Mouse (Mus musculus) heart, embryonic 14.5 days (tissue): ENCODE results near the gene Ubiad1. TPM values are rescaled to one million over a fixed set of nuclear protein-coding genes. Genes with fewer than 3 reads are reported as not detected.

Experiments used
- ATAC-seq: fragments of 200-750 bp; cut with Nextera tagmentation; 2 replicates; pipeline ENCODE4 v1.8.0; 2017; ENCODE audit warnings: low read depth, moderate TSS enrichment; ENCODE audit not compliant: insufficient number of reproducible peaks, insufficient read depth, low FRiP score
- H3K27ac ChIP-seq, 2 experiments: fragments of 200-500 bp in 1 of 2; fragments of 300-500 bp in 1 of 2; sonication (generic) in 1 of 2; replicated peaks in 1 of 2; 2 replicates each; pipeline ENCODE4 v1.5.1; 2012 to 2014; ENCODE audit warnings: low read depth in 2 of 2, low read length in 2 of 2, control low read depth in 1 of 2, mild to moderate bottlenecking in 1 of 2, mixed read lengths in 1 of 2; ENCODE audit not compliant: control insufficient read depth in 1 of 2, insufficient read depth in 1 of 2
- H3K27me3 ChIP-seq: fragments of 300-500 bp; sonication (generic); 2 replicates; pipeline ENCODE4 v1.6.1; 2014; ENCODE audit warnings: mild to moderate bottlenecking, low read length, control low read depth; ENCODE audit not compliant: control insufficient read depth, insufficient read depth
- H3K36me3 ChIP-seq: fragments of 300-500 bp; sonication (generic); 2 replicates; pipeline ENCODE4 v1.6.1; 2014; ENCODE audit warnings: mild to moderate bottlenecking, control low read depth, low read length, mixed read lengths; ENCODE audit not compliant: control insufficient read depth, insufficient read depth
- H3K4me1 ChIP-seq, 2 experiments: fragments of 200-500 bp in 1 of 2; fragments of 300-500 bp in 1 of 2; sonication (generic) in 1 of 2; 2 replicates each; pipeline ENCODE4 v1.6.1; 2012 to 2014; ENCODE audit warnings: low read length in 2 of 2, control low read depth in 1 of 2, mixed read lengths in 1 of 2; ENCODE audit not compliant: control insufficient read depth in 2 of 2, insufficient read depth in 2 of 2
- H3K4me2 ChIP-seq: fragments of 300-500 bp; sonication (generic); 2 replicates; pipeline ENCODE4 v1.6.1; 2014; ENCODE audit warnings: mild to moderate bottlenecking, low read length
- H3K4me3 ChIP-seq, 2 experiments: fragments of 200-500 bp in 1 of 2; fragments of 300-500 bp in 1 of 2; sonication (generic) in 1 of 2; 2 replicates each; pipeline ENCODE4 v1.5.1; 2012 to 2014; ENCODE audit warnings: low read length in 2 of 2, mild to moderate bottlenecking in 2 of 2, control low read depth in 1 of 2, low read depth in 1 of 2, moderate library complexity in 1 of 2; ENCODE audit not compliant: control insufficient read depth in 1 of 2, insufficient read depth in 1 of 2
- H3K9ac ChIP-seq: fragments of 300-500 bp; sonication (generic); 2 replicates; pipeline ENCODE4 v1.6.1; 2014; ENCODE audit warnings: mild to moderate bottlenecking, low read length
- H3K9me3 ChIP-seq: fragments of 300-500 bp; sonication (generic); 2 replicates; pipeline ENCODE4 v1.6.1; 2016; ENCODE audit warnings: low read length, control low read depth; ENCODE audit not compliant: control insufficient read depth
- WGBS: fragments of 180-500 bp; shearing (Covaris S2); extraction: QIAGEN DNeasy Blood & Tissue Kit; methylation state at CpG from one replicate; pipeline ENCODE4 v1.1.7; 2014; 5-methylcytosine and 5-hydroxymethylcytosine counted together
- polyA plus RNA-seq: library from polyadenylated mRNA; unstranded; fragments of >200 nt; fragmentation: Nextera tagmentation; extraction: Ambion mirVana; gene quantifications from 2 replicates; pipeline ENCODE4 v1.2.1, GENCODE M21; 2014

Ubiad1 gene
- polyA plus RNA-seq, 1 experiment from 2014 or later = 15.7 TPM

- ATAC-seq = peak; percentile 23; the same call in 1 of the 2 replicates
- under 1% methylated on average over 15 of the region's 15 CpGs for WGBS
- H3K9me3 ChIP-seq = no peaks in the 10 kb centered on the region
- no peaks in the 10 kb centered on the region for H3K27me3 ChIP-seq
- H3K9ac ChIP-seq = peak overlapping the region; percentile 88
- H3K4me3 ChIP-seq = peak overlapping the region; percentile 69 to 81
- H3K36me3 ChIP-seq = peaks cover 20% of the 10 kb centered on the region
- H3K27ac ChIP-seq = peak overlapping the region; percentile 9 to 56; a peak in 3 of 4 replicates
- peaks cover 10 to 14% of the 10 kb centered on the region in 2 experiments for H3K4me1 ChIP-seq
- peak overlapping the region; percentile 70 for H3K4me2 ChIP-seq
These were observed 4.3 kb upstream of the Ubiad1 start for GRCm38 (mm10) chr4:148448853-148449245.

DNA sequence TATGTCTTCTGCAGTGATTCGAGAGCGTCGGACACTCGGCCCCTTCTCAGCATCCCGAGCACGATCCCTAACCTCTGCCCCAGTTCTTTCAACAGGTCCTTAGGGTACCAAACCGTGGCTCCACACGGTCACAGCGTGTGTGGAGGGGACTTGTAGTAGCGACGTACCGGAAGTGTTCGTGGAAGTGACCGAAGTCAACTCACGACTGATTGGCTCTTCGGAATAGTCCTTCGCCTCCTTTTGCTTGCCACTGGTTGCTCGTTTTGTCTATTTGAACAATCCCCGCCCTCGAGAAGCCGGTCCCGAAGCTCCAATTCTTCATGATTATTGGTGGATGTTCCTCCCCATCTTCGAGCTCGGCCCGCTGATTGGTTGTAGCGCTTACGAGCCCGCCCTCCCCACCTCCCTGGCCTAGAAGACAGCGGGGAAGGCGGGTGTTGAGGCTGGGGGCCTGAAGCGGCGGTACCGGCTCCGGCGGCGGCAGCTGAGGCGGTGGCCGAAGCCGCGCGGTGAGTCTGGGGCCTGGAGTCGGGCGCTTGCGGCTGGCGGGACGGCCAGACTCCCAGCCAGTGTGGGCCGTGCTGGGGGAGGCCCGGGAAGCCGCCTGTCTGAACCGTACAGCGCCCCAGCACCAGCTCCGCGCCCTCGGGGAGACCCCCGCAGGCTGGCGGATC, 3.7 kb upstream of the Ubiad1 start, which contains the start of gene Mtor:
TSS of gene Mtor (plus strand) at position 433 of the 674 bp plus-strand sequence.
- peaks cover 14% of the 10 kb centered on the region for H3K36me3 ChIP-seq
- peak within 1 kb of the TSS; percentile 70 for H3K4me2 ChIP-seq
- WGBS = under 1% methylated on average over 56 of the region's 56 CpGs
- H3K4me3 ChIP-seq = peak within 1 kb of the TSS; percentile 81 to 86
- H3K4me1 ChIP-seq = peaks cover 12 to 19% of the 10 kb centered on the region in 2 experiments
- H3K9ac ChIP-seq = peak within 1 kb of the TSS; percentile 88
- no peaks in the 10 kb centered on the region for H3K9me3 ChIP-seq
- ATAC-seq = peak; percentile 94
- H3K27me3 ChIP-seq = no peaks in the 10 kb centered on the region
- peak within 1 kb of the TSS; percentile 65 to 81 for H3K27ac ChIP-seq

DNA sequence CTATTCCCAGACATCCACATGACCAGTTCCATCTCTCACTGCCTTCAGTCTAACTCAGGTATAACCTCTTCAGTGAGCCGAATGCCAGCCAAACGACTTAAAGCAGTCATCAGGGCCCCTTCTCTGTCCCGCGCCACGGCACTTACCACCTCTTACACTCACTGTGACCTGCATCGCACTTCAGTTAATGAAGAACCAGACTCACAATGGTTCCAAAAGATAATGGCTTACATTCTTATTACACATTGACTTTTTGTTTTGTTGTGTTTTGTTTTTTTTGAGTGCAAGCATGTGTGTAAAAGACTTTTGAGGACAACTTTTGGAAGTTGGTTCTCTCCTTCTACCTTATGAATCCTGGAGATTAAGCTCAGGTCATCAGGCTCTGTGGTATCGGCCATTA, 2.0 kb downstream of the Ubiad1 start:
- Histone ChIP-seq H3K27ac (no peak overlapping the region), H3K4me2 (no peak overlapping the region; the same call in 1 of the 2 replicates), H3K4me1 (peaks cover 11 to 19% of the 10 kb centered on the region in 2 experiments), H3K4me3 (no peak overlapping the region), H3K27me3 (no peaks in the 10 kb centered on the region), H3K9ac (no peak overlapping the region), H3K36me3 (peaks cover 17% of the 10 kb centered on the region), H3K9me3 (no peaks in the 10 kb centered on the region)
- 91% methylated on average over 7 of the region's 7 CpGs for WGBS
- ATAC-seq = no peak

DNA sequence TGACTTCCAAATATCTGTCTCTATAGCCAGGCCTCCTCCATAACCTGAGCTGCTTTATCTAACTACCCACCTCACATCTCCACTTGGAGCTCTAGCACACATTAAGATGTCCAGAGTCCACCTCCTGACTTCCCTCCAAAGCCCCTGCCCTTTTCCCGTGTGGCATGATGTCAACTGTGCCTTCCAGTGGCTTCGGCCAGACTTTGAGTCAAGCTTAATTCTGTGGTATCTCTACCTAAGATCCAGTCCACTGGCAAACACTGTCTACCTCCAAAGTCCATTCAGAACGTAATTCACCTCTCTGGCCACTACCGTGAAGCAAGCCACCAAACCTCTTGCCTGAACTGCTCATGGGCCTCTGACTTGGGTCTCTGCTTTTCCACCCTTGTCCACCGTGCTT, 2.6 kb downstream of the Ubiad1 start:
- Histone ChIP-seq H3K4me2 (no peak overlapping the region), H3K27me3 (no peaks in the 10 kb centered on the region), H3K36me3 (peaks cover 17% of the 10 kb centered on the region), H3K4me1 (peaks cover 10 to 18% of the 10 kb centered on the region in 2 experiments), H3K4me3 (no peak overlapping the region), H3K9me3 (no peaks in the 10 kb centered on the region), H3K9ac (no peak overlapping the region), H3K27ac (no peak overlapping the region)
- WGBS = 82% methylated on average over 5 of the region's 5 CpGs
- ATAC-seq = no peak

- peaks cover 35% of the 10 kb centered on the region for H3K36me3 ChIP-seq
- H3K27me3 ChIP-seq = no peaks in the 10 kb centered on the region
- no peak overlapping the region for H3K4me2 ChIP-seq
- no peak overlapping the region for H3K27ac ChIP-seq
- WGBS = 67% methylated on average over 6 of the region's 6 CpGs
- ATAC-seq = no peak
- no peak overlapping the region for H3K9ac ChIP-seq
- no peaks in the 10 kb centered on the region for H3K9me3 ChIP-seq
- peaks cover 0 to 2% of the 10 kb centered on the region in 2 experiments; a peak in 1 of 4 replicates for H3K4me1 ChIP-seq
- no peak overlapping the region for H3K4me3 ChIP-seq
These were observed 8.8 kb downstream of the Ubiad1 start for GRCm38 (mm10) chr4:148435657-148436330.

DNA sequence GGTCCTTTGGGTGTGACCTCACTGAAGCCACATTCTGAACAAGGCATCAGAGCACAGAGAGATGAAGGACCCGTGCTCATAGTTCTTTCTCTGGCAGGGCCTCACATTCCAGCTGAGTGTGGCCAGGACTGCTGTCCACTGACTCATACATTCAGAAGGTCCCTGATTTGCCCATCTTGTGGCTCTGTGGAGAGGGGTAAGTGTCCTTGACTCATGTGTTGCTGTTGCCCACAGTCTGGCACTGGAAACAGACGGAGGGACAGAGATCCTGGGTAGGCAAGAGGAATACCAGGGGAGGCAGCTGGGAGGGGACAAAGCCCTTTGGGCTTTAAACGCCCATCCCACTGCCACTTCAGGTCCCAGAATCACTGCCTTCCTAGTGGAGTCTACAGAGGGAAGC, 9.5 kb downstream of the Ubiad1 start:
- H3K4me2 ChIP-seq = no peak overlapping the region
- H3K27me3 ChIP-seq = no peaks in the 10 kb centered on the region
- H3K9ac ChIP-seq = no peak overlapping the region
- peaks cover 29% of the 10 kb centered on the region for H3K36me3 ChIP-seq
- WGBS = 62% methylated on average over 3 of the region's 3 CpGs
- no peak overlapping the region for H3K4me3 ChIP-seq
- no peak overlapping the region for H3K27ac ChIP-seq
- H3K4me1 ChIP-seq = peaks cover 0 to 2% of the 10 kb centered on the region in 2 experiments; a peak in 1 of 4 replicates
- ATAC-seq = no peak
- no peaks in the 10 kb centered on the region for H3K9me3 ChIP-seq

GRCm38 (mm10) chr4:148434554-148434953, 10.0 kb downstream of the Ubiad1 start:
- no peak overlapping the region for H3K4me2 ChIP-seq
- H3K27me3 ChIP-seq = no peaks in the 10 kb centered on the region
- H3K9me3 ChIP-seq = no peaks in the 10 kb centered on the region
- no peak for ATAC-seq
- no peak overlapping the region for H3K4me3 ChIP-seq
- H3K9ac ChIP-seq = no peak overlapping the region
- peaks cover 0 to 2% of the 10 kb centered on the region in 2 experiments; a peak in 1 of 4 replicates for H3K4me1 ChIP-seq
- H3K27ac ChIP-seq = no peak overlapping the region
- 74% methylated on average over 4 of the region's 4 CpGs for WGBS
- peaks cover 26% of the 10 kb centered on the region for H3K36me3 ChIP-seq
